Mouse (Mus musculus) stomach, postnatal 0 days (tissue): Measurements from ENCODE around the gene Tmed6.

ENCODE experiments used
- CTCF ChIP-seq: IDR thresholded peaks from 2 replicates; pipeline ENCODE4 v1.5.1; 2016; ENCODE audit warnings: antibody characterized with exemption, low read depth, mild to moderate bottlenecking, moderate library complexity
- EP300 ChIP-seq: optimal IDR thresholded peaks from 2 replicates; pipeline ENCODE3; 2016; ENCODE audit warnings: antibody characterized with exemption

- TF ChIP-seq CTCF = no peak
- TF ChIP-seq EP300 = no peak
These were observed 20.0 kb downstream of the Tmed6 start for GRCm38 (mm10) chr8:107045478-107045877.
